Mouse (Mus musculus): ENCODE measurements around the gene Sf3b3. TPM values are rescaled to one million over a fixed set of nuclear protein-coding genes. Genes with fewer than 3 reads are reported as not detected.

Sf3b3 gene
- total and polyA plus RNA-seq, 2 experiments = 12.1 to 20.6 TPM

GRCm38 (mm10) chr8:110889904-110890470 lies 43.4 kb upstream of the Sf3b3 start:
- Histone ChIP-seq H3K27ac (replicated peaks; ENCODE audit: insufficient read depth, low read depth, low read length) (no peak overlapping the region), H3K27me3 (ENCODE audit: control insufficient read depth, insufficient read depth, low read length) (no peaks in the 10 kb centered on the region), H3K4me1 (ENCODE audit: control insufficient read depth, insufficient read depth, low read length) (no peaks in the 10 kb centered on the region), H3K9ac (ENCODE audit: low read depth, low read length) (no peak overlapping the region), H3K79me2 (ENCODE audit: control insufficient read depth, insufficient read depth, low read length) (no peaks in the 10 kb centered on the region), H3K36me3 (ENCODE audit: control insufficient read depth, insufficient read depth, low read length) (no peaks in the 10 kb centered on the region; the same call in none of the 2 replicates), H3K4me3 (ENCODE audit: insufficient read depth, low read depth, low read length) (no peak overlapping the region)
- WGBS = 83% methylated on average over 12 of the region's 12 CpGs
- no peak for DNase-seq (ENCODE audit: extremely low read depth, low read depth, low spot score)
- TF ChIP-seq POLR2A (IDR thresholded peaks at IDR 0.05; ENCODE audit: extremely low read depth, insufficient read depth, low read length) (no peak), CTCF (IDR thresholded peaks at IDR 0.05; ENCODE audit: low read depth, low read length) (no peak)

- no peak overlapping the region for H3K9ac ChIP-seq (ENCODE audit: low read depth, low read length)
- H3K27ac ChIP-seq (replicated peaks; ENCODE audit: insufficient read depth, low read depth, low read length) = no peak overlapping the region
- no peak for DNase-seq (ENCODE audit: extremely low read depth, low read depth, low spot score)
- H3K79me2 ChIP-seq (ENCODE audit: control insufficient read depth, insufficient read depth, low read length) = no peaks in the 10 kb centered on the region
- 89% methylated on average over 16 of the region's 16 CpGs for WGBS
- no peaks in the 10 kb centered on the region for H3K4me1 ChIP-seq (ENCODE audit: control insufficient read depth, insufficient read depth, low read length)
- no peak overlapping the region for H3K4me3 ChIP-seq (ENCODE audit: insufficient read depth, low read depth, low read length)
- TF ChIP-seq POLR2A (IDR thresholded peaks at IDR 0.05; ENCODE audit: extremely low read depth, insufficient read depth, low read length) (no peak), CTCF (IDR thresholded peaks at IDR 0.05; ENCODE audit: low read depth, low read length) (no peak)
- H3K27me3 ChIP-seq (ENCODE audit: control insufficient read depth, insufficient read depth, low read length) = no peaks in the 10 kb centered on the region
- H3K36me3 ChIP-seq (ENCODE audit: control insufficient read depth, insufficient read depth, low read length) = no peaks in the 10 kb centered on the region; the same call in none of the 2 replicates
Measured at GRCm38 (mm10) chr8:110888860-110889259, 42.3 kb upstream of the Sf3b3 start.

GRCm38 (mm10) chr8:110888441-110888840 lies 41.9 kb upstream of the Sf3b3 start:
- Histone ChIP-seq H3K4me3 (ENCODE audit: insufficient read depth, low read depth, low read length) (no peak overlapping the region), H3K36me3 (ENCODE audit: control insufficient read depth, insufficient read depth, low read length) (no peaks in the 10 kb centered on the region; the same call in none of the 2 replicates), H3K79me2 (ENCODE audit: control insufficient read depth, insufficient read depth, low read length) (no peaks in the 10 kb centered on the region), H3K27me3 (ENCODE audit: control insufficient read depth, insufficient read depth, low read length) (no peaks in the 10 kb centered on the region), H3K9ac (ENCODE audit: low read depth, low read length) (no peak overlapping the region), H3K27ac (replicated peaks; ENCODE audit: insufficient read depth, low read depth, low read length) (no peak overlapping the region), H3K4me1 (ENCODE audit: control insufficient read depth, insufficient read depth, low read length) (no peaks in the 10 kb centered on the region)
- WGBS = 94% methylated on average over 8 of the region's 8 CpGs
- no peak for DNase-seq (ENCODE audit: extremely low read depth, low read depth, low spot score)
- no peak for TF ChIP-seq CTCF (IDR thresholded peaks at IDR 0.05; ENCODE audit: low read depth, low read length)
- no peak for TF ChIP-seq POLR2A (IDR thresholded peaks at IDR 0.05; ENCODE audit: extremely low read depth, insufficient read depth, low read length)

- Histone ChIP-seq H3K27me3 (ENCODE audit: control insufficient read depth, insufficient read depth, low read length) (no peaks in the 10 kb centered on the region), H3K36me3 (ENCODE audit: control insufficient read depth, insufficient read depth, low read length) (no peaks in the 10 kb centered on the region; the same call in none of the 2 replicates), H3K9ac (ENCODE audit: low read depth, low read length) (no peak overlapping the region), H3K79me2 (ENCODE audit: control insufficient read depth, insufficient read depth, low read length) (no peaks in the 10 kb centered on the region), H3K27ac (replicated peaks; ENCODE audit: insufficient read depth, low read depth, low read length) (no peak overlapping the region), H3K4me1 (ENCODE audit: control insufficient read depth, insufficient read depth, low read length) (no peaks in the 10 kb centered on the region), H3K4me3 (ENCODE audit: insufficient read depth, low read depth, low read length) (no peak overlapping the region)
- WGBS = 92% methylated on average over 10 of the region's 10 CpGs
- TF ChIP-seq POLR2A (IDR thresholded peaks at IDR 0.05; ENCODE audit: extremely low read depth, insufficient read depth, low read length) (no peak), CTCF (IDR thresholded peaks at IDR 0.05; ENCODE audit: low read depth, low read length) (no peak)
- no peak for DNase-seq (ENCODE audit: extremely low read depth, low read depth, low spot score)
Measured at GRCm38 (mm10) chr8:110887551-110887950, 41.0 kb upstream of the Sf3b3 start.

- no peak for TF ChIP-seq POLR2A (IDR thresholded peaks at IDR 0.05; ENCODE audit: extremely low read depth, insufficient read depth, low read length)
- no peak for TF ChIP-seq CTCF (IDR thresholded peaks at IDR 0.05; ENCODE audit: low read depth, low read length)
- Histone ChIP-seq H3K27ac (replicated peaks; ENCODE audit: insufficient read depth, low read depth, low read length) (no peak overlapping the region), H3K4me3 (ENCODE audit: insufficient read depth, low read depth, low read length) (no peak overlapping the region), H3K36me3 (ENCODE audit: control insufficient read depth, insufficient read depth, low read length) (peaks cover 5% of the 10 kb centered on the region), H3K9ac (ENCODE audit: low read depth, low read length) (no peak overlapping the region), H3K27me3 (ENCODE audit: control insufficient read depth, insufficient read depth, low read length) (no peaks in the 10 kb centered on the region), H3K4me1 (ENCODE audit: control insufficient read depth, insufficient read depth, low read length) (no peaks in the 10 kb centered on the region), H3K79me2 (ENCODE audit: control insufficient read depth, insufficient read depth, low read length) (no peaks in the 10 kb centered on the region)
- DNase-seq (ENCODE audit: extremely low read depth, low read depth, low spot score) = no peak
- WGBS = 96% methylated on average over 3 of the region's 3 CpGs
Measured at GRCm38 (mm10) chr8:110886634-110887033, 40.0 kb upstream of the Sf3b3 start.

GRCm38 (mm10) chr8:110883824-110884223 lies 37.2 kb upstream of the Sf3b3 start:
- Histone ChIP-seq H3K9ac (ENCODE audit: low read depth, low read length) (no peak overlapping the region), H3K79me2 (ENCODE audit: control insufficient read depth, insufficient read depth, low read length) (no peaks in the 10 kb centered on the region), H3K27me3 (ENCODE audit: control insufficient read depth, insufficient read depth, low read length) (no peaks in the 10 kb centered on the region), H3K4me1 (ENCODE audit: control insufficient read depth, insufficient read depth, low read length) (no peaks in the 10 kb centered on the region), H3K4me3 (ENCODE audit: insufficient read depth, low read depth, low read length) (no peak overlapping the region), H3K27ac (replicated peaks; ENCODE audit: insufficient read depth, low read depth, low read length) (no peak overlapping the region), H3K36me3 (ENCODE audit: control insufficient read depth, insufficient read depth, low read length) (peaks cover 22% of the 10 kb centered on the region)
- TF ChIP-seq POLR2A (IDR thresholded peaks at IDR 0.05; ENCODE audit: extremely low read depth, insufficient read depth, low read length) (no peak), CTCF (IDR thresholded peaks at IDR 0.05; ENCODE audit: low read depth, low read length) (no peak)
- WGBS = 94% methylated on average over 18 of the region's 18 CpGs
- DNase-seq (ENCODE audit: extremely low read depth, low read depth, low spot score) = no peak

Measured in liver, adult 2 months (tissue).